Mouse (Mus musculus): ENCODE measurements around the gene Usp50. TPM values are rescaled to one million over a fixed set of nuclear protein-coding genes. Genes with fewer than 3 reads are reported as not detected.

Usp50 gene
- 2.7 and 2.9 TPM in 2 replicates for polyA plus RNA-seq (2014; fragmentation: Nextera tagmentation; extraction: Ambion mirVana)

- Histone ChIP-seq H3K27me3 (ENCODE audit: control insufficient read depth, insufficient read depth, low read length) (no peaks in the 10 kb centered on the region), H3K4me1 (ENCODE audit: control insufficient read depth, insufficient read depth, low read length) (no peaks in the 10 kb centered on the region), H3K4me2 (ENCODE audit: low read depth, low read length) (no peak within 1 kb of the TSS), H3K9me3 (ENCODE audit: control insufficient read depth, low read length) (no peaks in the 10 kb centered on the region), H3K9ac (replicated peaks; ENCODE audit: low read depth, low read length) (no peak within 1 kb of the TSS), H3K36me3 (ENCODE audit: control insufficient read depth, insufficient read depth, low read length) (no peaks in the 10 kb centered on the region), H3K4me3 (ENCODE audit: low read depth, low read length) (no peak within 1 kb of the TSS), H3K27ac (ENCODE audit: low read depth, low read length) (no peak within 1 kb of the TSS)
- ATAC-seq (ENCODE audit: low read depth) = no peak
- WGBS = 65% methylated on average over 4 of the region's 4 CpGs
Measured at GRCm38 (mm10) chr2:126783370-126783769, at the start of gene Usp50. Gene Usp50, minus strand, starts transcription at chr2:126783470.

GRCm38 (mm10) chr2:126817414-126817813, 34.1 kb upstream of the Usp50 start:
- H3K9ac ChIP-seq (replicated peaks; ENCODE audit: low read depth, low read length) = no peak overlapping the region
- WGBS = 86% methylated on average over 2 of the region's 2 CpGs
- no peaks in the 10 kb centered on the region for H3K27me3 ChIP-seq (ENCODE audit: control insufficient read depth, insufficient read depth, low read length)
- H3K4me3 ChIP-seq (ENCODE audit: low read depth, low read length) = no peak overlapping the region
- peaks cover 13% of the 10 kb centered on the region for H3K36me3 ChIP-seq (ENCODE audit: control insufficient read depth, insufficient read depth, low read length)
- H3K4me2 ChIP-seq (ENCODE audit: low read depth, low read length) = no peak overlapping the region
- H3K9me3 ChIP-seq (ENCODE audit: control insufficient read depth, low read length) = no peaks in the 10 kb centered on the region
- no peaks in the 10 kb centered on the region for H3K4me1 ChIP-seq (ENCODE audit: control insufficient read depth, insufficient read depth, low read length)
- ATAC-seq (ENCODE audit: low read depth) = no peak
- H3K27ac ChIP-seq (ENCODE audit: low read depth, low read length) = no peak overlapping the region

GRCm38 (mm10) chr2:126816644-126817347, 33.5 kb upstream of the Usp50 start:
- WGBS = 94% methylated on average over 4 of the region's 4 CpGs
- no peak overlapping the region for H3K9ac ChIP-seq (replicated peaks; ENCODE audit: low read depth, low read length)
- no peak overlapping the region for H3K4me2 ChIP-seq (ENCODE audit: low read depth, low read length)
- H3K27ac ChIP-seq (ENCODE audit: low read depth, low read length) = no peak overlapping the region
- no peaks in the 10 kb centered on the region for H3K9me3 ChIP-seq (ENCODE audit: control insufficient read depth, low read length)
- H3K4me1 ChIP-seq (ENCODE audit: control insufficient read depth, insufficient read depth, low read length) = no peaks in the 10 kb centered on the region
- no peaks in the 10 kb centered on the region for H3K27me3 ChIP-seq (ENCODE audit: control insufficient read depth, insufficient read depth, low read length)
- no peak overlapping the region for H3K4me3 ChIP-seq (ENCODE audit: low read depth, low read length)
- no peak for ATAC-seq (ENCODE audit: low read depth)
- H3K36me3 ChIP-seq (ENCODE audit: control insufficient read depth, insufficient read depth, low read length) = peaks cover 12% of the 10 kb centered on the region

GRCm38 (mm10) chr2:126815822-126816221, 32.6 kb upstream of the Usp50 start:
- no peaks in the 10 kb centered on the region for H3K4me1 ChIP-seq (ENCODE audit: control insufficient read depth, insufficient read depth, low read length)
- WGBS = 17% methylated on average over 1 of the region's 1 CpGs
- no peaks in the 10 kb centered on the region for H3K9me3 ChIP-seq (ENCODE audit: control insufficient read depth, low read length)
- peaks cover 11% of the 10 kb centered on the region for H3K36me3 ChIP-seq (ENCODE audit: control insufficient read depth, insufficient read depth, low read length)
- H3K9ac ChIP-seq (replicated peaks; ENCODE audit: low read depth, low read length) = no peak overlapping the region
- H3K4me2 ChIP-seq (ENCODE audit: low read depth, low read length) = no peak overlapping the region
- ATAC-seq (ENCODE audit: low read depth) = no peak
- no peak overlapping the region for H3K4me3 ChIP-seq (ENCODE audit: low read depth, low read length)
- no peaks in the 10 kb centered on the region for H3K27me3 ChIP-seq (ENCODE audit: control insufficient read depth, insufficient read depth, low read length)
- H3K27ac ChIP-seq (ENCODE audit: low read depth, low read length) = no peak overlapping the region

GRCm38 (mm10) chr2:126801980-126802379, 18.7 kb upstream of the Usp50 start:
- Histone ChIP-seq H3K27me3 (ENCODE audit: control insufficient read depth, insufficient read depth, low read length) (no peaks in the 10 kb centered on the region), H3K4me1 (ENCODE audit: control insufficient read depth, insufficient read depth, low read length) (no peaks in the 10 kb centered on the region), H3K9me3 (ENCODE audit: control insufficient read depth, low read length) (no peaks in the 10 kb centered on the region), H3K4me3 (ENCODE audit: low read depth, low read length) (no peak overlapping the region), H3K36me3 (ENCODE audit: control insufficient read depth, insufficient read depth, low read length) (peaks cover 31% of the 10 kb centered on the region), H3K27ac (ENCODE audit: low read depth, low read length) (no peak overlapping the region), H3K4me2 (ENCODE audit: low read depth, low read length) (no peak overlapping the region), H3K9ac (replicated peaks; ENCODE audit: low read depth, low read length) (no peak overlapping the region)
- 94% methylated on average over 3 of the region's 3 CpGs for WGBS
- no peak for ATAC-seq (ENCODE audit: low read depth)

- Histone ChIP-seq H3K27me3 (ENCODE audit: control insufficient read depth, insufficient read depth, low read length) (no peaks in the 10 kb centered on the region), H3K4me1 (ENCODE audit: control insufficient read depth, insufficient read depth, low read length) (no peaks in the 10 kb centered on the region), H3K36me3 (ENCODE audit: control insufficient read depth, insufficient read depth, low read length) (peaks cover 50% of the 10 kb centered on the region), H3K4me2 (ENCODE audit: low read depth, low read length) (no peak overlapping the region), H3K9me3 (ENCODE audit: control insufficient read depth, low read length) (no peaks in the 10 kb centered on the region), H3K9ac (replicated peaks; ENCODE audit: low read depth, low read length) (no peak overlapping the region), H3K27ac (ENCODE audit: low read depth, low read length) (no peak overlapping the region), H3K4me3 (ENCODE audit: low read depth, low read length) (no peak overlapping the region)
- 93% methylated on average over 5 of the region's 5 CpGs for WGBS
- no peak for ATAC-seq (ENCODE audit: low read depth)
Measured at GRCm38 (mm10) chr2:126798455-126798854, 15.2 kb upstream of the Usp50 start.

- peaks cover 60% of the 10 kb centered on the region for H3K36me3 ChIP-seq (ENCODE audit: control insufficient read depth, insufficient read depth, low read length)
- no peak for ATAC-seq (ENCODE audit: low read depth)
- H3K27me3 ChIP-seq (ENCODE audit: control insufficient read depth, insufficient read depth, low read length) = no peaks in the 10 kb centered on the region
- H3K9ac ChIP-seq (replicated peaks; ENCODE audit: low read depth, low read length) = no peak overlapping the region
- H3K9me3 ChIP-seq (ENCODE audit: control insufficient read depth, low read length) = no peaks in the 10 kb centered on the region
- no peak overlapping the region for H3K27ac ChIP-seq (ENCODE audit: low read depth, low read length)
- 84% methylated on average over 3 of the region's 3 CpGs for WGBS
- H3K4me2 ChIP-seq (ENCODE audit: low read depth, low read length) = no peak overlapping the region
- H3K4me1 ChIP-seq (ENCODE audit: control insufficient read depth, insufficient read depth, low read length) = no peaks in the 10 kb centered on the region
- H3K4me3 ChIP-seq (ENCODE audit: low read depth, low read length) = no peak overlapping the region
Measured at GRCm38 (mm10) chr2:126795708-126796107, 12.4 kb upstream of the Usp50 start.

- 80% methylated on average over 5 of the region's 5 CpGs for WGBS
- ATAC-seq (ENCODE audit: low read depth) = no peak
- H3K9ac ChIP-seq (replicated peaks; ENCODE audit: low read depth, low read length) = no peak overlapping the region
- no peak overlapping the region for H3K27ac ChIP-seq (ENCODE audit: low read depth, low read length)
- H3K4me2 ChIP-seq (ENCODE audit: low read depth, low read length) = no peak overlapping the region
- no peaks in the 10 kb centered on the region for H3K9me3 ChIP-seq (ENCODE audit: control insufficient read depth, low read length)
- H3K4me1 ChIP-seq (ENCODE audit: control insufficient read depth, insufficient read depth, low read length) = no peaks in the 10 kb centered on the region
- H3K27me3 ChIP-seq (ENCODE audit: control insufficient read depth, insufficient read depth, low read length) = no peaks in the 10 kb centered on the region
- no peak overlapping the region for H3K4me3 ChIP-seq (ENCODE audit: low read depth, low read length)
- peaks cover 47% of the 10 kb centered on the region for H3K36me3 ChIP-seq (ENCODE audit: control insufficient read depth, insufficient read depth, low read length)
Measured at GRCm38 (mm10) chr2:126792611-126793010, 9.3 kb upstream of the Usp50 start.

- WGBS = 64% methylated on average over 9 of the region's 9 CpGs
- Histone ChIP-seq H3K4me1 (ENCODE audit: control insufficient read depth, insufficient read depth, low read length) (no peaks in the 10 kb centered on the region), H3K9me3 (ENCODE audit: control insufficient read depth, low read length) (no peaks in the 10 kb centered on the region), H3K27me3 (ENCODE audit: control insufficient read depth, insufficient read depth, low read length) (no peaks in the 10 kb centered on the region), H3K9ac (replicated peaks; ENCODE audit: low read depth, low read length) (no peak overlapping the region), H3K4me3 (ENCODE audit: low read depth, low read length) (no peak overlapping the region), H3K27ac (ENCODE audit: low read depth, low read length) (no peak overlapping the region), H3K36me3 (ENCODE audit: control insufficient read depth, insufficient read depth, low read length) (peaks cover 12% of the 10 kb centered on the region), H3K4me2 (ENCODE audit: low read depth, low read length) (no peak overlapping the region)
- ATAC-seq (ENCODE audit: low read depth) = peak; percentile 24; the same call in 1 of the 2 replicates
Measured at GRCm38 (mm10) chr2:126787721-126788342, 4.6 kb upstream of the Usp50 start.
